Mouse (Mus musculus) kidney, postnatal 14 days (tissue): ENCODE measurements around the gene Peak1.
A peak's percentile ranks its signal among the peaks of the same experiment; 100 is the strongest.

ENCODE experiments used
- DNase-seq: peaks from one replicate; pipeline ENCODE4 v3.0.0; 2022; ENCODE audit warnings: mixed read lengths

Peak1 gene

GRCm38 (mm10) chr9:56304526-56304925 lies 113.3 kb downstream of the Peak1 start:
- DNase-seq = no peak

DNA sequence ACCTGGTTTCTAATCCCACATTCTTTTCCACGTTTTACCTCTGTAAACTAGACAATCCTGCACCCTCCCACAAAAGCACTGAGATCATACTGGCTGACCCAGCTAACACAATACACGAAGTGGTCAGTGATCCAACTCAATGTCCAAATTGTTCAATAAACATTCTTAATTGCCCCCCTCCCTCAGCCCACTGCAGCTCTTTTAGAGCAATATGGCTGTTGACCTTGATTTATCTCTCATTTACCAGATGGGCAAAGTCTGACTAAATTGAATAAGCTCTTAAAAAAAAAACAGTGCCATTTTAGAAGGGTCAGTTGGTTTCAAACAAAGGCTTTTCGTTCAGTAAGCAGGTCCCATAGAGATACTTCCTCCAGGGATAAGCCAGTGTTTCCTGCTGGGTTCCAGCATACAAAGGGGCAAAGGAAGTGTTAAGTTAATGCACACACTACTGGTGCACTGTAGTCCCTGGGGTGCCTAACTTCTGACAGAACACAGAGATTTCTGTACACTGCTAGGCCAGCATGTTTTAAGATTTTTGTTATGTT lies 114.9 kb downstream of the Peak1 start:
- no peak for DNase-seq

DNA sequence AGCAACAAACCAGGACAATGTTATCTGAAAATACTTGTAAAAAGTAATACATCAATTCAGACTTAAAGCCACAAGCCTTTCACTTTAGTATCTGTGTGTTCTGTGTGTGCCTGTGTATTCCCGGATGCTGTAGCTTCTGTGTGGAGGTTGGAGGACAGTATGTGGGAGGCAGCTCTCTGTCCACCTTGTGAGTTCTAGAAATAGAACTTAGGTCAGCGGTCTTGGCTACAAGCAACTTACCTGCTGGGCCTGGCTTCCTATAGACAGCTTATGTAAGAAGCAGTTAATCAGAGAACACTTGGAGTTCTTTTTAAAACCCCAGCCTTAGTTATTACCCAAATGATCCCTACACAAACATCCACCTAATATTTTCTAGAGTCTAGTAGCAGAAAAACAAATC lies 127.8 kb downstream of the Peak1 start:
- DNase-seq = no peak

GRCm38 (mm10) chr9:56282481-56282880 lies 135.4 kb downstream of the Peak1 start:
- DNase-seq = no peak

DNA sequence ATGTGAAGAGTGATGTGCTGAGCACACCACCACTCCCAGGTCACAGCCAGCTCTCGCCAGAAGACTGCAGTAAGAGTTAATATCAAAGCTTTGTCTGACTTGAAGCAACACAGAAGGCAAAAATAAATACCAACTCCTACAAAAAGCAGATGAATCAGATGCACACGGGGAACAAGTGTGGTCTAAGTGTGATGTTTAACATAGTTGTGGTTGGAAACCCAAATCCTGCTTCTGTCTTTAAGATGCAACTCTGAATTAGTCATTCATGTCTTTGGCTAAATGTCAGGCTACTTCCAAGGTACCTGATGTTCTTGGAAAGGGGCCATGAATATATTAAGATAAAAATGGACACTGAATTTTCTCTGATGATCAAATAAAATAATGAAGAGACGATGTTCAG lies 144.3 kb downstream of the Peak1 start:
- no peak for DNase-seq

DNA sequence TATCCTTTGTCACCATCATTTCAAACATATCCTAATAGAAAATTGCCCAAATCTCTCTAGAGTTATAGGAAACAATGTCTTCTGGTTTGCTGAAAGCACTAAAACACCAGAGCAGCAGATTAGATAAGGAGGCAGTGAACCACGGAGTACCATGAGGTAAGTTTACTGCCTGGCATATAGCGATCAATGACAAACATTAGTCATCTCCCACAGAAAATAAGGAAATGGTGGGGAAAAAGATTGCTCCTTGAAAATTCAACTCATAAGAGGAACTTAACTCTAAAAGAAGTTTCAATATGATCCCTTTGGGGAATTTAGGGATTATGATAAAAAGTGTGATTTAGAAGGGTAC lies 145.6 kb downstream of the Peak1 start:
- DNase-seq = no peak

GRCm38 (mm10) chr9:56271326-56272246 lies 146.3 kb downstream of the Peak1 start:
- no peak for DNase-seq

GRCm38 (mm10) chr9:56269101-56269500 lies 148.8 kb downstream of the Peak1 start:
- DNase-seq = no peak

GRCm38 (mm10) chr9:56266200-56266815 lies 151.6 kb downstream of the Peak1 start:
- DNase-seq = peak; percentile 28

DNA sequence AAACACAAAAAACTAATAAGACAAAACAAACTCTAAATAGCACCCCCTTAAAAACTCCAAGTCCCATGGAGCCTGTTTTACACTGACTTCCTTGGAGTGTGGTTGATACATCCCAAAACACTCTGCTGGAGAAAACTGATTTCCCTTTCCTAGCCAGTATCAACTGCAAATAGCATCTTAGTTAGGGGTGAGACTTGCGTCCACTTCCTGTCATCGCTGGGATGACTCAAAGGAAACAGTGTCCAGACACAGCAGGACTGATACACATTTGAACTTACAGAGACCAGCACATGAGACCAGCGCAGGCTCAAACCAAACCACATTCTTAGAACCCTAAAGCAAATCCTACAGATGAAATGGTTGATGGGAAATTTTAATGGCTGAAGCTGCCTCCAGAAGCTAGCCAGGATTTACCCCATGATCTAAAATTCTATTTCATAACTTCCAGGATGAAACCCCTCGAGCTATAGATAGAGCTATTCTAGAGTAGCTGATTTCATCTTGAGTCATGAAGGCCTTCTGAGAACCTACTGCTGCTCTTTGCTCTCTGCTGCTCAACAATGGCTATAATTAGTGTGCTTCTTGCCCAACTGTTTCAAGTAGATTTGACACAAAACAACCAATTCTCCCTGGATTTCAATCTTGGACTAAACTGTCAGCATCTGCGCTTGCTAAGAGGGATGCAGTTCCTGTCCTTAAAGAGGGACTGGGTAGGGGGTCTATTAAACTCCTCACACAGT lies 152.2 kb downstream of the Peak1 start:
- DNase-seq = peak; percentile 33

DNA sequence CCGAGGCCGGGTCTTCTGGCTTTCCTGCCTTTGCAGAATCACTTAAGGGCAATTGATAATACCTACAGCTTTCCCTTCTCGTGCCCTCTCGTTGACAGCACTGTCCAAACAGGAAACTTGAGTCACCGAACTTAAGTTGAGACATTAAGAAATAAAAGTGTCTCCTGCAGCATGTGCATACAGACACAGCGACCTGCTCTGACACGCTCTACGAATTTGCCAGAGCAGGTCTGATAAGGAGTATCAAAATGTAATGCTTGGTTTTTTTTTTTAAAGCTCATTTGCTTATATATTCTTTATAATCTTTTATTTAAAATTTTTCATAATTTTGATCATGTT lies 152.9 kb downstream of the Peak1 start:
- no peak for DNase-seq

DNA sequence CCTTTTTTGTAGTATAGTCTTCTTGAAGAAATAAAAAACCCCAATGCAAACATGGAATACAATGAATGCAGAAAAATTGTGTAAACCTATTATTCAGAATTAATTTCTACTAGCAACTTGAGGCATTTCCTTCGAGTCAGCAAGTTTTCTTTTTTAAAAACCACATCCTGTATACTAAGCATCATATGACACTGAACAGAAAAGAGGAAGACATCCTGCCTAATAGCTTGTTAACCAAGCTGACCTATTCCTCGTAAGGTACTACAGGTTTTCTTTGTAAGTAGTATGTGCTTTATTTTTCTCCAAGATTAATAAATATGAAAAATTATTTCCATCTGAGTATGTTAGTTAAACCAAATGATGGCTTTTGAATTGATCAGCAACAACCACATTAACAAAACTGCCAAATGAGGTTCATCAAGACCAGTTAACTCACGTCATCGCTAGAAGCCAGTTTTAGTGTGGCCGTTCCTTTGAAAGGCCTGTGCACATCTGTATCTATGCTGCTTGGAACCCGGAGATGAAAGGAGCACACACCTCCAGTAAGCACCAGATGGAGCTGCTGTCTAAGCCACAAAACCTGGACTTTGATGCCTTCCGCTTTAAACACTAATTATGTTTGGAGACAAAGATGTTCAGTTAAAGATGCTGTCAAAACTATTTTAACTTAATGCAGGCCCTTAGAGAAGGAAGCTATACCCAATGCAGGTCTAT lies 153.4 kb downstream of the Peak1 start:
- DNase-seq = peak; percentile 62

- no peak for DNase-seq
Observed at GRCm38 (mm10) chr9:56263055-56263454, 154.8 kb downstream of the Peak1 start.

- DNase-seq = no peak
Observed at GRCm38 (mm10) chr9:56260495-56261136, 157.3 kb downstream of the Peak1 start.

- DNase-seq = peak; percentile 15
Observed at GRCm38 (mm10) chr9:56259790-56260494, 157.9 kb downstream of the Peak1 start.

DNA sequence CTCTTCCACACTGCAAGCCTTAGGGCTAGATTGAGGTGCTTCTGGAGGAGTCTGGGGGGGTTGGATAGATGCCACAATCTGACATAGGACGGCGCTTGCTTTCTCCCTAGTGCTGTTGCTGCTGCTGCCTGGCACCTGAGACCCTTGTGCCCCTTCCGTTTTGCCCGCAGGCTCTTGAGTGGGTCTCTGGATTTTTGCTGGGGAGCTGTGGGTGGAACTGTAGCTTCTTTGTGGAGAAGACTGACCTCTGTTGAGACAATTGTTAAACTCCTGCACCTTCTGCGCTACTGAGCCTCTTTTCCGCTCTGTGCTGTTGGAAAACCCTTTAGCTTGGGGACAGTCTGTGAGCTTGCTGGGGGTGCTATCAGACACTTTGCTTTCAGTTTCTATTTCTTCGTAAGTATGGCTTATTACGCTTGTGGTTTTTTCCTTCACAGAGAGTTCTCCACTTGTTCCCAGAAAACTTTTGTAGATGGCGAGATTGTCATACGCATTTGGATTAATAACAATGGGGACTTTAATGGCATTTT lies 159.5 kb downstream of the Peak1 start:
- DNase-seq = no peak

- DNase-seq = no peak
Observed at GRCm38 (mm10) chr9:56257227-56258000, 160.5 kb downstream of the Peak1 start.

- DNase-seq = no peak
Observed at GRCm38 (mm10) chr9:56255676-56256432, 162.0 kb downstream of the Peak1 start.

DNA sequence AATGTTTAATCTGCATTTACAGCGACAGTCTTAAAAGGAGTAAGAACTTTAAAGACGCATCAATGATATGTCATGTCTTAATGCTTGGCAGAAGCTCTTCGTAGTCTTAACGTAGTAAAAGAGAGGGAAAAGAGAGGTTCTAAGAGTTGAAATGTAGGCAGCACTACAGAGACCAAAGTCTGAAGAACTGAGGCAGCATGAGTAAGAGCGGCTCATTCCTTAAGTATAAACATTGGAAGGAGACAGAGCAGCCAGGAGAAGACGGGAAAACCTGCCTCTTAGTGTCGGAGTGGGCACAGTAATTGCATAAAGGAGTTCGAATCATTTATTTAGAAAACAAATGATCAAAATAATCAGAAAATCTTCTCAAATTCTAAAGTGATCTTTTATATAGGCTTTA lies 173.5 kb downstream of the Peak1 start:
- no peak for DNase-seq

GRCm38 (mm10) chr9:56243885-56244284 lies 174.0 kb downstream of the Peak1 start:
- no peak for DNase-seq
